Mouse (Mus musculus) C2C12 (cell line): ENCODE measurements around the gene Zfp260. TPM values are rescaled to one million over a fixed set of nuclear protein-coding genes. Genes with fewer than 3 reads are reported as not detected.

Source experiments
- H3K27me3 ChIP-seq: one replicate; pipeline ENCODE4 v1.6.1; 2011; ENCODE audit not compliant: control insufficient read depth, insufficient read depth, insufficient read length
- H3K36me3 ChIP-seq: one replicate; pipeline ENCODE4 v1.6.1; 2011; ENCODE audit not compliant: control insufficient read depth, insufficient read depth
- H3K4me3 ChIP-seq: one replicate; pipeline ENCODE4 v1.5.1; 2011; ENCODE audit warnings: mild to moderate bottlenecking, control low read depth; ENCODE audit not compliant: poor library complexity, insufficient read depth, severe bottlenecking
- H3K79me2 ChIP-seq: one replicate; pipeline ENCODE4 v1.6.1; 2011; ENCODE audit not compliant: control insufficient read depth, insufficient read depth
- H3K79me3 ChIP-seq: one replicate; pipeline ENCODE4 v1.6.1; 2011; ENCODE audit warnings: low read depth, control low read depth
- H3ac ChIP-seq: one replicate; pipeline ENCODE3; 2011; ENCODE audit warnings: low read depth; ENCODE audit not compliant: control insufficient read depth, insufficient read length
- CEBPB ChIP-seq: IDR thresholded peaks from one replicate; pipeline ENCODE4 v1.6.1; 2011; ENCODE audit warnings: low read depth, mild to moderate bottlenecking, control low read depth, moderate library complexity
- CTCF ChIP-seq: IDR thresholded peaks from one replicate; pipeline ENCODE4 v1.5.1; 2011; ENCODE audit not compliant: control insufficient read depth, insufficient read depth, insufficient read length
- FOSL1 ChIP-seq: IDR thresholded peaks from one replicate; pipeline ENCODE4 v1.8.0; 2011; ENCODE audit warnings: mild to moderate bottlenecking, low read length; ENCODE audit not compliant: poor library complexity, insufficient read depth, severe bottlenecking
- MAX ChIP-seq: IDR thresholded peaks from one replicate; pipeline ENCODE4 v1.6.1; 2011; ENCODE audit warnings: mild to moderate bottlenecking, control low read depth
- MYOD1 ChIP-seq: IDR thresholded peaks from one replicate; pipeline ENCODE4 v1.6.1; 2011; ENCODE audit warnings: low read depth; ENCODE audit not compliant: control insufficient read depth, insufficient read length
- MYOG ChIP-seq: IDR thresholded peaks from one replicate; pipeline ENCODE4 v1.6.1; 2011; ENCODE audit not compliant: control insufficient read depth, insufficient read length; ENCODE audit errors: extremely low read depth
- USF1 ChIP-seq: IDR thresholded peaks from one replicate; pipeline ENCODE4 v1.6.1; 2011; ENCODE audit warnings: low read depth, mild to moderate bottlenecking, control low read depth, moderate library complexity
- polyA plus RNA-seq: library from polyadenylated mRNA; unstranded; fragments of >200 nt; fragmentation: generic; extraction: Trizol; gene quantifications from one replicate; pipeline ENCODE4 v1.2.1, GENCODE M21; 2012; ENCODE audit warnings: missing spikeins

Gene Zfp260
- polyA plus RNA-seq, 1 experiment, result 8.6 TPM

GRCm38 (mm10) chr7:30062478-30062877, 32.1 kb upstream of the Zfp260 start:
- Histone ChIP-seq H3K36me3 (peaks cover 4% of the 10 kb centered on the region), H3K27me3 (no peaks in the 10 kb centered on the region), H3K79me3 (no peaks in the 10 kb centered on the region), H3K4me3 (no peak overlapping the region), H3K79me2 (no peaks in the 10 kb centered on the region), H3ac (no peak overlapping the region)
- TF ChIP-seq CTCF (no peak), CEBPB (no peak), USF1 (no peak), MAX (no peak), MYOG (no peak), FOSL1 (no peak), MYOD1 (no peak)

DNA sequence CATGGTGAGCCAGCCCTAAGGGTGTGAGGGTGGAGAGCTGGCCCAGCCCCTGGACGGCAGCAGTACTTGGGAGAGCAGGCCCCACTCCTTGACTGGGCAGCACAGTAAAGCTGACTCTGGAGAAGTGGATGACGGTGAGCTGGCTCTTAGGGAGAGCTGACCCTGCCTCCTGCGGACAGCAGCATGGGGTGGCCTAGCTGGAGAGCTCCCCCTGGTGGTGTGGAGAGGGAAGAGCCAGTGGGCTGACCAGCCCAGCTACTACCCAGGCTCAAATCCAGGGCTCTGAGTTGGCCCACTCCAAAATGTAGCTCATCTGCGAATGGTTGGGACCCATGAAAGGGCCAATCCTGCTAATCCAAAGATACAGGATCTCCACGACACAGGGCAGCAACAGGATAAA, 30.0 kb upstream of the Zfp260 start:
- Histone ChIP-seq H3K36me3 (peaks cover 4% of the 10 kb centered on the region), H3ac (no peak overlapping the region), H3K4me3 (no peak overlapping the region), H3K79me3 (no peaks in the 10 kb centered on the region), H3K27me3 (no peaks in the 10 kb centered on the region), H3K79me2 (no peaks in the 10 kb centered on the region)
- TF ChIP-seq CTCF, result peak; percentile 29
- TF ChIP-seq FOSL1, result no peak
- no peak for TF ChIP-seq MYOD1

DNA sequence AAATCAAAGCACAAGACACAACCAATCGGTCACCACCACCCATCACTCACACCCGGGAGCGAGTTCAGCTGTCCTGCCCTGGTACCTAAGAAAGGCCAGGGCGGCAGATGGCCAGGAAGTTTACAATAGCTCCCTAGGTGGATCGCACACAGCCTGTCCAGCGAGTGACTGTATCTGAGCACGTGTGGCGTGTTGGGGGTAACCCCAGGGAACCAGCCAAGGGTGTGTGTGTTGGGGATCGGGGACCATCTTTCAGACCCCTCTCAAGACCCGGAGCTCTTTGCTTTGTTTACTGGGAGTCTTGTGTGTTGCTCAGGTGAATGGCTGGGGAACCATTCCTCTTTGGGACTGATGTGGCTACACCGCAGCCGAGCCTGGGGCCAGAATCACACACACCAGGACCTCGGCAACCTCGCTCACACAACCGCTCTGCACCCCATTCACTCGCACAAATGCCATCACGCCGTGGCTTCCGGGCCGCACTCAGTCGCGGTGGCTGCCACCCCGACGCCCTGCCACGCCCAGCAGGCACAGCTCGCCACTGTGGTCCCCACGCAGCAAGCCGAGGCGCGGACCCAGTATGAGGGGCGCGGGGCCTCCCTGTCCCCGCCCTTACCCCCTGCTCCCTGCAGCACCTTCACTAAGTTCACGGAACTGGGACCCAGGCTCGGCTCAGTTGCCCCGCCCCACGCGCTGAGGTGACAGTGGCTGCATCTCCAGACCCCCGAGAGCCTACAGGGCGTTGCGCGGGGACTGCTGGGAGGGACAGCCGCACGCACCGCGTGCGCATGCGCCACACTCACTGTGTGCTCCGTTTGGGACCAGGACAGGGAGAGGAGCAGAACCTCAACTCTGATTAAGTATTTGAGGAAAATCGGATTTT, 22.2 kb upstream of the Zfp260 start, which contains the start of gene Zfp82:
Gene Zfp82, minus strand, starts transcription at position 755 of the 883 bp plus-strand sequence.
- Histone ChIP-seq H3K36me3 (no peaks in the 10 kb centered on the region), H3K4me3 (peak within 1 kb of the TSS; percentile 43), H3K27me3 (no peaks in the 10 kb centered on the region), H3K79me2 (no peaks in the 10 kb centered on the region), H3K79me3 (no peaks in the 10 kb centered on the region), H3ac (peak within 1 kb of the TSS; percentile 88)
- TF ChIP-seq MYOD1 (no peak), CEBPB (no peak), MAX (peak; percentile 18)

DNA sequence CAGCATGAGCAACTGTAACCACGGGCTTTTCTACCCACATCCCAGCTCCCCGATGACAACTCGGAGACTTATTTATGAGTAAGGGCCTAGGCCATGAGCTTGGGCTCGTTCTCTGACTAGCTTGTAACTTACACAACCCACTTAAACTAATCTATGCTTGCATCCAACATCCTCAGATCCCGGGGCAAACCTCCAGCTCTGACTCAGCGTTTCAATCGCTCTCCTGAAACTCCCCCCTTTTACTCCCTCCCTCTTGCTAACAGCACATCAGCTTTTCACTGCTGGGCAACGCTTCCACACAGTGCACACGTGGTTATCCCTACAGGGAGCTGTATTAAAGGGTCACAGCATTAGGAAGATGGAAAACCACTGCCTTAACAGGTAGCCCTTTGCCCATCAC, 8.1 kb upstream of the Zfp260 start:
- Histone ChIP-seq H3K4me3 (no peak overlapping the region), H3K79me2 (peaks cover 21% of the 10 kb centered on the region), H3K27me3 (no peaks in the 10 kb centered on the region), H3K36me3 (peaks cover 9% of the 10 kb centered on the region), H3K79me3 (peaks cover 3% of the 10 kb centered on the region), H3ac (no peak overlapping the region)
- TF ChIP-seq CEBPB (peak; percentile 1), FOSL1 (no peak), USF1 (peak; percentile 67)

DNA sequence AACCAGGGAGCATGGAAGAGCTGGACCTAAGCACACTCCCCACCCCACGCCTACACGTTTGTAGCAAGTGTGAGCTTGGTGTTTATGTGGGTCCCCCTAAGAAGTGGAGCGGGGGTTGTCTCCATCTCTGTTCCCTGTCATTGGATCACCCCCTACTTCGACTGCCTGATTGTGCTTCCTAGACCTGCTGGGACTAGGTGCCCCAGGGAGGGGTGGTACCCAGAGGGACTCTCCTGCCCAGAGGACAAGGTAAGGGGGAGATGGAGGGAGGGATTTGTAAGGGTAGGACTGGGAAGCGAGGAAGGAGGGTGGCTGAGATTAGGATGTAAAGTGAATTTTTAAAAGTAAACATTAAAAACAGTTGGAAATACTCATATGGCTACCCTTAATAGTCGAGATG, 5.2 kb upstream of the Zfp260 start:
- peaks cover 3% of the 10 kb centered on the region for H3K79me3 ChIP-seq
- peak overlapping the region; percentile 39 for H3K4me3 ChIP-seq
- H3K27me3 ChIP-seq, result no peaks in the 10 kb centered on the region
- peak overlapping the region; percentile 56 for H3ac ChIP-seq
- H3K36me3 ChIP-seq, result peaks cover 9% of the 10 kb centered on the region
- TF ChIP-seq CTCF, result no peak
- TF ChIP-seq MYOD1, result no peak
- no peak for TF ChIP-seq MYOG
- no peak for TF ChIP-seq FOSL1
- TF ChIP-seq MAX, result no peak
- TF ChIP-seq CEBPB, result no peak
- H3K79me2 ChIP-seq, result peaks cover 21% of the 10 kb centered on the region

- H3K27me3 ChIP-seq, result no peaks in the 10 kb centered on the region
- peak; percentile 90 for TF ChIP-seq MAX
- no peak for TF ChIP-seq MYOG
- TF ChIP-seq CTCF, result no peak
- peak; percentile 68 for TF ChIP-seq USF1
- TF ChIP-seq FOSL1, result no peak
- TF ChIP-seq CEBPB, result no peak
- no peak for TF ChIP-seq MYOD1
- peak within 1 kb of the TSS; percentile 39 for H3K4me3 ChIP-seq
- H3K36me3 ChIP-seq, result peaks cover 7% of the 10 kb centered on the region
- peak within 1 kb of the TSS; percentile 64 for H3ac ChIP-seq
- H3K79me2 ChIP-seq, result peaks cover 23% of the 10 kb centered on the region
- peaks cover 3% of the 10 kb centered on the region for H3K79me3 ChIP-seq
Observed at GRCm38 (mm10) chr7:30090092-30090969, 4.2 kb upstream of the Zfp260 start, which contains the start of the genes Gm26920 and Zfp566. Gene Gm26920 (minus strand): TSS chr7:30090410. Gene Zfp566 (minus strand): TSS chr7:30090527.
